Mouse (Mus musculus) kidney, adult 2 months (tissue): ENCODE measurements at regions not wholly inside any gene's neighbourhood (a gene's known extent, or its start where the extent isn't known, plus 50 kb on each side); places are given as distances from the start of the nearest gene placed in this dataset.

Source experiments
- CTCF ChIP-seq: fragments of 200-500 bp; conservative IDR thresholded peaks from 2 replicates; pipeline ENCODE4 v1.5.1; 2011; ENCODE audit warnings: low read depth, mild to moderate bottlenecking, control low read depth, low read length, moderate library complexity, mixed read lengths; ENCODE audit not compliant: insufficient read depth, insufficient read length
- POLR2A ChIP-seq: fragments of 200-500 bp; IDR thresholded peaks from one replicate; pipeline ENCODE4 v1.6.1; 2011; ENCODE audit warnings: low read depth, low read length, control low read depth

GRCm38 (mm10) chr16:78435707-78436106 is 58.7 kb upstream of the Btg3 start:
- TF ChIP-seq POLR2A (no peak), CTCF (no peak)
